Mouse (Mus musculus): ENCODE measurements around the gene Fap. TPM values are rescaled to one million over a fixed set of nuclear protein-coding genes. Genes with fewer than 3 reads are reported as not detected.

Gene Fap
- polyA plus RNA-seq, 1 experiment, result 1.2 TPM

DNA sequence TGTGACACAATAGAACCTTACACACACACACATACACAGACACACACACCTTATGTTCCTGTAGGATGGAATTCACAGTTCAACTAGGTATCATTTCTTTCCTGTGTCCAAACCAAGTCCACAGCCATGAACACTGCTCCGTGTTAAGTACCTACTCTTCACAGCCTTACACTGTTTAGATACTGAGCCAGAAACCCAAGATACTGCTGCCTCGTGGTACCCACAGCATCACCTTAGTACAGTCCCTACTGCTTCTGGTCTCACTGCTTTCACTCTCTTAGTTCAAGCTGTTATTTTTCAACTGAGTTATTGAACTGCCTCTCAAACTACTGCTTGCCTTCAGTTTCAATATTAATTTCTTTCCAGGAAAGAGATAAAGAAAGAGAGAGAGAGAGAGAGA, 110.6 kb downstream of the Fap start:
- H3K27ac ChIP-seq (ENCODE audit: insufficient read depth, low read depth, low read length), result no peak overlapping the region
- H3K4me3 ChIP-seq (ENCODE audit: insufficient read depth, low read length), result no peak overlapping the region
- H3K4me1 ChIP-seq (ENCODE audit: control insufficient read depth, insufficient read depth, low read length), result peaks cover 15% of the 10 kb centered on the region
- no peak for TF ChIP-seq CTCF (IDR thresholded peaks at IDR 0.05; ENCODE audit: low read depth, low read length)
- no peak for TF ChIP-seq POLR2A (IDR thresholded peaks at IDR 0.05; ENCODE audit: borderline replicate concordance, low read depth, low read length)

DNA sequence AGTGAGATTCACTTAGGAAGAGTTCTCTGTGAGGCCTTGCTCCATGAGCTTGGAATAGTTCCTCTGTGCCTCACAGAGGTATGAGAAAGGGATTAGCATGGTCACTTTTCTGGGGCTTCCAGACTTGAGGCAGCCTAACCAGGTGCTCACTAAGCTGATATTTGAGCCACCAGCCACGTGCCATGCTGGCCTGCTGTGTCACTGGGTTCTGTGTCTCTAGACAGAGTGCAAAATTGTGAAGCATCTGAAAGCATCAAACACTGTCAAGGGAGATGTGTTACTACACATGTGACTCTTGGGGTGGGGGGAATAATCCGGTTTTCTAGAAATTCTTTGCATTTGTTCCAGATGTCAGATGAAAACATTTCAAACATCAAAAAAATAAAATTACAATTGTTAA, 111.7 kb downstream of the Fap start:
- Histone ChIP-seq H3K27ac (ENCODE audit: insufficient read depth, low read depth, low read length) (no peak overlapping the region), H3K4me3 (ENCODE audit: insufficient read depth, low read length) (no peak overlapping the region), H3K4me1 (ENCODE audit: control insufficient read depth, insufficient read depth, low read length) (peaks cover 15% of the 10 kb centered on the region)
- TF ChIP-seq CTCF (IDR thresholded peaks at IDR 0.05; ENCODE audit: low read depth, low read length), result no peak
- TF ChIP-seq POLR2A (IDR thresholded peaks at IDR 0.05; ENCODE audit: borderline replicate concordance, low read depth, low read length), result no peak

DNA sequence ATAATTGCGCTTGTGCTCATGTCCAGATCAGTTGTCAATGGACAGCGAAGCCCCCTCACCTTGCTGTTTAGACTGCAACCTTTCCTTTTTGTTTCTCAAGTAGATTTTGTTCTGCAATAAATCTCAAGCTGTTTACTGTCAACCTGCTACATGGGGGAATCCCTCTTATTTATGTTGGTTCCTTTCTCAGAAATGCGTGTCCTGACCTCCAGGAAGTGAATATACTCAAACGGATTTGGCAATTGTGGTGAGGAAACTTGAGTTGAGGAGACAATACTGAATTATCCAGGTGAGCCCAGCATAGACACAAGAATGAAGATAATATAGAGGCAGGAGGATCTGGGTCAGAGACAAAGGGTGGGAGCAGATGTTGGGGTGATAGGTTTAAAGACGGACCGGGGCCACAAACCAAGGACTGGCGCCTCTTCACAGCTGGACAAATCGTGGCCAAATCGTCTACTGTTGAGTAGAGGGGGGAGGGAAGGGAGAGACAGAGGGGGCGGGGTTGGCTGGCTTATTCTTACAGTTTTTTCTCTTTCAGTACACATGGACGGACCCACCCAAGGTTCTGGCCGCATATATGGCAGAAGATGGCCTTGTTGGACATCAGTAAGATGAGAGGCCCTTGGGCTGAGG, 112.9 kb downstream of the Fap start:
- H3K4me3 ChIP-seq (ENCODE audit: insufficient read depth, low read length), result no peak overlapping the region
- TF ChIP-seq CTCF (IDR thresholded peaks at IDR 0.05; ENCODE audit: low read depth, low read length) (no peak), POLR2A (IDR thresholded peaks at IDR 0.05; ENCODE audit: borderline replicate concordance, low read depth, low read length) (no peak)
- peaks cover 15% of the 10 kb centered on the region for H3K4me1 ChIP-seq (ENCODE audit: control insufficient read depth, insufficient read depth, low read length)
- peak overlapping the region; percentile 36 for H3K27ac ChIP-seq (ENCODE audit: insufficient read depth, low read depth, low read length)

DNA sequence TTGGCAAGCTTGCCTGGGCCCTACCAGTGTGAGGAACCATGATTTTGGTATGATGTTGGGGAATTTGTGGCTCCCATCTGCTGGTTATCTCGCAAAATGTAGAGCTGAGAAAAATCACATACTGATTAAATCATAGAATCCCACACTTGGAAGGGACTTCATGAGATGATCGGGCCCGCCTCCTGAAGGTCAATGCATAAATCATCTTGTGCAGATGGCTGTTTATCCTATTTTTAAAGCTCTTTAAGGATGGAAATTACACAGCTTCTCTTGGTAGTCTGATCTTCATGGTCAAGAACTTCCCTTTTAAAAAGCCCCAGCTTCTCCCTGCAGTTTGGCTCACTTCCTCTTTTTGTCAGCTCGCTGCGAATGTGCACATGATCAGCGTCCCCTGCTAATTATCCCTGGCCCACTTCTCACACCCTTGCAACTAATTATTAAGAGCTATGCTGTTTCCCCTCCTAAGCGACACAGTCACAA, 113.6 kb downstream of the Fap start:
- TF ChIP-seq CTCF (IDR thresholded peaks at IDR 0.05; ENCODE audit: low read depth, low read length) (no peak), POLR2A (IDR thresholded peaks at IDR 0.05; ENCODE audit: borderline replicate concordance, low read depth, low read length) (no peak)
- peak overlapping the region; percentile 59 for H3K27ac ChIP-seq (ENCODE audit: insufficient read depth, low read depth, low read length)
- H3K4me1 ChIP-seq (ENCODE audit: control insufficient read depth, insufficient read depth, low read length), result peaks cover 15% of the 10 kb centered on the region
- H3K4me3 ChIP-seq (ENCODE audit: insufficient read depth, low read length), result no peak overlapping the region

DNA sequence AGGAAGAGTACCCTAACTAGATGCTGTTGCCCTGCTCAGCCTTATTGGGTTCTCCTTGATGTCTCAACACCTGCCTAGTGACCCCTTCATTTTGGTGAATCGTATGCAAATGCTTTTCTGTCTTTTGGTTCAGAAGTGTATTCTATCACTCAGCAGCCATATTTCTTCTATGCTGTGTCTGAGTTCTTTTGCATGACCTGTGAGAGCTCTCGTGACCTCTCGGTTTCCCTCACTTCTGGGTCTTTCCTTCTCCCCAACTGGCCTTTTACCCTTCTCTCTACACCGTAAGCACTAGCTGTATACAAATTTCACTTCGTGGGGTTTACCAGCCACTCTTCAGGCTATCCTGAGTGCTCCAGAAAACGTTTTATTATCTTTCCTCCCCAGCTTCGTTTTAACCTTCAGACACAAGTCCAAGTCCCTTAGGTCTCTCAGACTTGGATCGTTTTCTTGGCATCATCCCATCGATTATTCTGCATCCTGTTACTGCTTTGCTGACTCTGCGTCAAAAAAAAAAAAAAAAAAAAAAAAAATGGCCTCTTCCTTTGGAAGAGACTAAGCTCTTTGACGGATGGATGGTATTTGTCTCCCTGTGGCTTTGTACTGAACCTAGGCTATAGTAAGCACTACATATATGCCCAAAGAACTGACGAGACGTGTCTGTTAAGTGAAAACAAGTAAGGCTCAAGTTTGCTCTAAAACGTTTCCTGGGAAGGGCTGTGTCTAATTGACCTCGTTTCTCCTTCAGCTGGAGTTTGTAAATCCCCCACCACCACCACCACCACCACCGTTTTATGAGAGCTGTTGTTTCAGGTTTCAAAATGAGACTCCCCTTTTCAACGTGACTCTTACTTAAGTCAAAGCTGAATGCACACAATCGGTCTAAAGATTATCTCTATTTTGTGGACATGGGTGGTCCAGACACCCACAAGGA, 114.4 kb downstream of the Fap start:
- Histone ChIP-seq H3K27ac (ENCODE audit: insufficient read depth, low read depth, low read length) (peak overlapping the region; percentile 59), H3K4me3 (ENCODE audit: insufficient read depth, low read length) (no peak overlapping the region), H3K4me1 (ENCODE audit: control insufficient read depth, insufficient read depth, low read length) (peaks cover 15% of the 10 kb centered on the region)
- TF ChIP-seq POLR2A (IDR thresholded peaks at IDR 0.05; ENCODE audit: borderline replicate concordance, low read depth, low read length) (no peak), CTCF (IDR thresholded peaks at IDR 0.05; ENCODE audit: low read depth, low read length) (no peak)

DNA sequence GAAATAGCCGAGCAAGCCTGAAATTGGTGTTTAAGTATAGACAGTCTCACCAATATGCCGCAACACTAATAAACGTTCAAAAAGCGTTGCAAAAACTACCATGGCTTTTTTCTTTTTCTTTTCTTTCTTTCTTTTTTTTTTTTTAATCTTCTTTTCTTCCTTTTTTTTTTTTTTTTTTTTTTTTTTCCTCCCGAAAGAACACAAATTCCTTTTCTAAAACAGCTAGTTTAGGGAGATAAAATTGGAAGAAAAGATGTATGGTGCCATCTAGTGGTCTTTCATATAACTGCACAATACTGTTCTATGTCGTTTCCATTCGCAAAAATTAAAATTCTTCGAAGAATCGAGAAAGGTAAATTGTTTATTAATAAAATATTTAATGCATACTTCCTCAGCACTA, 115.8 kb downstream of the Fap start:
- Histone ChIP-seq H3K4me3 (ENCODE audit: insufficient read depth, low read length) (no peak overlapping the region), H3K4me1 (ENCODE audit: control insufficient read depth, insufficient read depth, low read length) (peaks cover 15% of the 10 kb centered on the region), H3K27ac (ENCODE audit: insufficient read depth, low read depth, low read length) (no peak overlapping the region)
- TF ChIP-seq POLR2A (IDR thresholded peaks at IDR 0.05; ENCODE audit: borderline replicate concordance, low read depth, low read length), result no peak
- TF ChIP-seq CTCF (IDR thresholded peaks at IDR 0.05; ENCODE audit: low read depth, low read length), result no peak

DNA sequence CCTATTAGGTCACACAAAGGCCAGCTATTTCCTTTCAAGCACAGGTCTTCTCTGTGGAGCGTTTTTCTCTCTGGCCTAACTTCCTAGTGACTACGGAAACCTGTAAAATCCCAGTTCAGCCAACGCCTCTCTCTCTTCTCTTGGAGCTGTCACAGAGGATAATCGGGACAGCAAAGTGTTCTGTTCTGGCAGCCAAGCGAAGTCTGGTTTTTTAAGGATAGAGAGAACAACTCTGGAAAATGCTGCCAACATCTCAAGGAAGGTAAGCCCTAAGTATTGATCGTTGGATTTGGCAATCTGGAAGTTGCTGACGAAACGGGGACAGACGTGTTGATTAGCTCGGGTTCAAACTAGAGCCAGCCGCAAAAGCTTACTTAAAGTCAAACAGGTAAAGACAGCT, 118.9 kb downstream of the Fap start:
- H3K4me1 ChIP-seq (ENCODE audit: control insufficient read depth, insufficient read depth, low read length), result peaks cover 8% of the 10 kb centered on the region
- TF ChIP-seq CTCF (IDR thresholded peaks at IDR 0.05; ENCODE audit: low read depth, low read length) (no peak), POLR2A (IDR thresholded peaks at IDR 0.05; ENCODE audit: borderline replicate concordance, low read depth, low read length) (no peak)

DNA sequence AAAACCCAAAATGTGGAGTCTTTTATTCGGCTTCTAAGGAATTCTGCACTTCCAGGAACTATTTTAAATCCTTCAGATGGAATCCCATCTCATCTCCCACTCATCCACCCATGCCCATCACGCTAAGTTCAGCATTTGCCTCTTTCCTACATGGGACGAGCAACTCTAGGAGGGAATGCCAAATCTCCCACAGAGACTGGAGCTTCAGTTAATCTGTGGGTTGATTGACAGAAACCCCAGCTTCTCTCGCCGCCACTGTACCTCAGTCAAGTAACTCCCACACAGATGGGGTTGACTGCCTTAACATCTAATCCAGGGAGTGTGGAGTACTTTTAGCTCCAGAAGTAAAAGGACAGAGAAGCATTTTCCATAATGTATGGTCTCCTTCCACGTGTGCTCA, 119.8 kb downstream of the Fap start:
- no peak overlapping the region for H3K27ac ChIP-seq (ENCODE audit: insufficient read depth, low read depth, low read length)
- TF ChIP-seq POLR2A (IDR thresholded peaks at IDR 0.05; ENCODE audit: borderline replicate concordance, low read depth, low read length) (no peak), CTCF (IDR thresholded peaks at IDR 0.05; ENCODE audit: low read depth, low read length) (no peak)
- H3K4me3 ChIP-seq (ENCODE audit: insufficient read depth, low read length), result no peak overlapping the region
- H3K4me1 ChIP-seq (ENCODE audit: control insufficient read depth, insufficient read depth, low read length), result no peaks in the 10 kb centered on the region

More for the DNA sequence above, 118.9 kb downstream of the Fap start:
- no peak overlapping the region for H3K4me3 ChIP-seq (ENCODE audit: insufficient read depth, low read length)
- H3K27ac ChIP-seq (ENCODE audit: insufficient read depth, low read depth, low read length), result no peak overlapping the region

Other genes starting within 250 kb of the Fap start
- 0.34 and 0.60 TPM in 2 replicates for gene Dpp4, start 161.8 kb downstream of the Fap start, polyA plus RNA-seq (2012; ENCODE audit: insufficient read depth, insufficient read length, missing spikeins)
- gene Gcg, start 90.4 kb downstream of the Fap start, polyA plus RNA-seq (2012; ENCODE audit: insufficient read depth, insufficient read length, missing spikeins), result not detected in 2 replicates
- 36.5 and 38.4 TPM in 2 replicates for gene Ifih1, start 72.2 kb upstream of the Fap start, polyA plus RNA-seq (2012; ENCODE audit: insufficient read depth, insufficient read length, missing spikeins)
- gene Gca, start 90.2 kb upstream of the Fap start, polyA plus RNA-seq (2012; ENCODE audit: insufficient read depth, insufficient read length, missing spikeins), result 7.3 and 9.0 TPM in 2 replicates

Measured in bone marrow macrophage, adult 2 months (primary cell).